ENCODE assay signal across 9 mouse cellular contexts in genomic region chr6:92269019-92269418, GRCm38 (mm10). TPM values are rescaled to one million over a fixed set of nuclear protein-coding genes. Genes with fewer than 3 reads are reported as not detected.
DNase-seq lines count a peak whose midpoint lies in the region; ATAC-seq and TF ChIP-seq lines count a peak whose summit lies in the region.
"Had no signal": no experiment of that assay in that cellular context is flagged by ENCODE, and none has a peak within 500 bp of the region (broad histone marks: within the 10 kb centered on the region; RNA-seq: fewer than 3 reads in every experiment).

No protein-coding gene starts in this region.

- no peaks in the 10 kb centered on the region for H3K36me3 ChIP-seq in CH12.LX (replicated peaks in 1 of 2; ENCODE audit: control insufficient read depth in 1 of 2, insufficient read depth in 1 of 2, low read length in 1 of 2)
- no peaks in the 10 kb centered on the region for H3K36me3 ChIP-seq in kidney, embryonic 15.5 days
- H3K36me3 ChIP-seq in liver, adult 2 months (ENCODE audit: control insufficient read depth, insufficient read depth, low read length) = no peaks in the 10 kb centered on the region
- H3K36me3 ChIP-seq: limb, embryonic 13.5 days had no signal

- TF ChIP-seq EP300 in CH12.LX (IDR thresholded peaks at IDR 0.05; ENCODE audit: low read length) = no peak

- peak; percentile 76 to 93 for TF ChIP-seq CTCF in CH12.LX (conservative IDR thresholded peaks at IDR 0.05 in 1 of 2, IDR thresholded peaks at IDR 0.05 in 1 of 2; ENCODE audit: low read depth in 2 of 2, low read length in 2 of 2)
- TF ChIP-seq CTCF in liver, adult 2 months (IDR thresholded peaks at IDR 0.05; ENCODE audit: low read depth, low read length) = peak; percentile 67; the same call in 1 of the 2 replicates

- in situ Hi-C loops in CH12.LX (cut with MboI; ENCODE audit: low pct_ligation_motif_present, low pct_unique_long_range_greater_than_20kb, low sequenced_read_pairs) = loop anchor here (5.0 kb wide), 1 partner anchor 47 kb away; no protein-coding TSS in a partner anchor

- no peak overlapping the region for H3K4me3 ChIP-seq in CH12.LX (replicated peaks in 1 of 3; ENCODE audit: low read depth in 2 of 3, low read length in 2 of 3, poor library complexity in 1 of 3)
- no peak overlapping the region for H3K4me3 ChIP-seq in kidney, embryonic 15.5 days (replicated peaks)
- no peak overlapping the region for H3K4me3 ChIP-seq in liver, adult 2 months (ENCODE audit: insufficient read depth, low read depth, low read length)
- H3K4me3 ChIP-seq: limb, embryonic 13.5 days had no signal

- H3K27me3 ChIP-seq in CH12.LX (replicated peaks) = peaks cover 73% of the 10 kb centered on the region
- no peaks in the 10 kb centered on the region for H3K27me3 ChIP-seq in kidney, embryonic 15.5 days
- H3K27me3 ChIP-seq in liver, adult 2 months (ENCODE audit: control insufficient read depth, insufficient read depth, low read length) = no peaks in the 10 kb centered on the region
- H3K27me3 ChIP-seq: limb, embryonic 13.5 days had no signal

- no peak overlapping the region for H3K4me2 ChIP-seq in CH12.LX (ENCODE audit: insufficient read depth, low read depth, poor library complexity, severe bottlenecking)
- no peak overlapping the region for H3K4me2 ChIP-seq in kidney, embryonic 15.5 days
- H3K4me2 ChIP-seq: limb, embryonic 13.5 days had no signal

- TF ChIP-seq POLR2A in CH12.LX (IDR thresholded peaks at IDR 0.05; ENCODE audit: low read depth, low read length) = no peak
- TF ChIP-seq POLR2A in liver, adult 2 months (IDR thresholded peaks at IDR 0.05; ENCODE audit: extremely low read depth, insufficient read depth, low read length) = no peak

- H3K9ac ChIP-seq in CH12.LX (ENCODE audit: insufficient read depth, low read depth) = no peak overlapping the region
- H3K9ac ChIP-seq in kidney, embryonic 15.5 days = no peak overlapping the region
- no peak overlapping the region for H3K9ac ChIP-seq in liver, adult 2 months (ENCODE audit: low read depth, low read length)
- H3K9ac ChIP-seq: limb, embryonic 13.5 days had no signal

- peak; percentile 92 for TF ChIP-seq RAD21 in CH12.LX (IDR thresholded peaks at IDR 0.05; ENCODE audit: low read depth, low read length)

- no peak overlapping the region for H3K27ac ChIP-seq in CH12.LX (ENCODE audit: insufficient read depth, low read depth)
- H3K27ac ChIP-seq in kidney, embryonic 15.5 days = no peak overlapping the region
- no peak overlapping the region for H3K27ac ChIP-seq in liver, adult 2 months (replicated peaks; ENCODE audit: insufficient read depth, low read depth, low read length)
- H3K27ac ChIP-seq: limb, embryonic 13.5 days had no signal

- H3K9me3 ChIP-seq in CH12.LX (replicated peaks; ENCODE audit: low read length) = no peaks in the 10 kb centered on the region
- H3K9me3 ChIP-seq in kidney, embryonic 15.5 days (replicated peaks) = no peaks in the 10 kb centered on the region
- H3K9me3 ChIP-seq: limb, embryonic 13.5 days had no signal

- dilution Hi-C loops in CH12.LX (cut with MboI; ENCODE audit: extremely low pct_ligation_motif_present, extremely low pct_unique_long_range_greater_than_20kb, low sequenced_read_pairs) = no loop called here

- peak; percentile 91 for ATAC-seq in common myeloid progenitor, adult 5-6 weeks (replicated peaks; ENCODE audit: low read depth, poor library complexity, severe bottlenecking)
- ATAC-seq in kidney, embryonic 15.5 days (replicated peaks; ENCODE audit: low FRiP score) = 0 out of 2 replicates have a peak, but pooled peaks have one; percentile 40

- no peaks in the 10 kb centered on the region for H3K79me2 ChIP-seq in CH12.LX (replicated peaks; ENCODE audit: control insufficient read depth, extremely low read depth, insufficient read depth, poor library complexity, severe bottlenecking)
- H3K79me2 ChIP-seq in liver, adult 2 months (ENCODE audit: control insufficient read depth, insufficient read depth, low read length) = no peaks in the 10 kb centered on the region

- WGBS in kidney, embryonic 15.5 days = 11% methylated on average over 4 of the region's 4 CpGs
- WGBS in liver, adult 2 months = 5% methylated on average over 4 of the region's 4 CpGs

- H3K4me1 ChIP-seq in CH12.LX (ENCODE audit: control insufficient read depth in 1 of 2, insufficient read depth in 2 of 2) = no peaks in the 10 kb centered on the region
- no peaks in the 10 kb centered on the region for H3K4me1 ChIP-seq in kidney, embryonic 15.5 days
- no peaks in the 10 kb centered on the region for H3K4me1 ChIP-seq in liver, adult 2 months (ENCODE audit: control insufficient read depth, insufficient read depth, low read length)
- H3K4me1 ChIP-seq: limb, embryonic 13.5 days had no signal

- DNase-seq in CH12.LX (ENCODE audit: extremely low read depth) = peak; percentile 74
- DNase-seq in adrenal gland, adult (ENCODE audit: inconsistent age in 2 of 2, low spot score in 1 of 2) = peak; percentile 60 to 90
- DNase-seq in gastrocnemius, postnatal 25 days = peak; percentile 19
- DNase-seq in liver, adult 2 months (ENCODE audit: extremely low read depth, low read depth, low spot score) = peak; percentile 57
- DNase-seq in ovary, postnatal 36 days (ENCODE audit: low spot score) = peak; percentile 63
- peak; percentile 40 for DNase-seq in urinary bladder, adult 2 months (ENCODE audit: low spot score)

TF ChIP-seq in CH12.LX, 34 proteins besides CTCF, POLR2A, EP300 and RAD21:
- TF ChIP-seq MAZ (IDR thresholded peaks at IDR 0.05; ENCODE audit: low read depth, low read length) (no peak), JUND (conservative IDR thresholded peaks at IDR 0.05; ENCODE audit: low read depth, low read length) (no peak), MEF2A (IDR thresholded peaks at IDR 0.05; ENCODE audit: borderline replicate concordance, low read depth, low read length) (no peak), ZC3H11A (IDR thresholded peaks at IDR 0.05; ENCODE audit: low read depth, low read length) (peak; percentile 70), ZMIZ1 (IDR thresholded peaks at IDR 0.05; ENCODE audit: low read depth, low read length) (no peak), SMC3 (IDR thresholded peaks at IDR 0.05; ENCODE audit: low read depth, low read length) (peak; percentile 94), NELFE (IDR thresholded peaks at IDR 0.05; ENCODE audit: low read depth, low read length) (no peak), IRF4 (IDR thresholded peaks at IDR 0.05; ENCODE audit: low read depth, low read length) (no peak; the same call in 1 of the 2 replicates), USF2 (conservative IDR thresholded peaks at IDR 0.05; ENCODE audit: low read depth, low read length) (no peak), BHLHE40 (IDR thresholded peaks at IDR 0.05; ENCODE audit: low read depth, low read length) (no peak), MAX (IDR thresholded peaks at IDR 0.05; ENCODE audit: low read length) (no peak)
TF ChIP-seq in CH12.LX: peak in this region for 2.

RNA-seq across cellular contexts. Expression of gene Trh, which starts 24.6 kb away (rescaled TPM):
- total RNA-seq in CH12.LX (2012; rRNA removed) (not detected in 2 replicates), CH12.LX (2014; rRNA removed) (not detected in 2 replicates)
- not detected in 2 replicates for polyA plus RNA-seq in CH12.LX (2012; ENCODE audit: insufficient read length, low read depth)
- total RNA-seq in common myeloid progenitor, adult 5-6 weeks (2017) = 0.09 TPM in 1 of 2 replicates, not detected in the other
- not detected for total RNA-seq in gastrocnemius, postnatal 25 days (2021)
- 5.0 and 6.7 TPM in 2 replicates for polyA plus RNA-seq in kidney, embryonic 15.5 days (2015; fragmentation: Nextera tagmentation; extraction: Ambion mirVana)
- not detected in 2 replicates for total RNA-seq in liver, adult 2 months (2014; rRNA removed)
- polyA plus RNA-seq in liver, adult 2 months (2012; rRNA removed) = not detected in 2 replicates
- polyA plus RNA-seq in urinary bladder, adult 2 months (2012; rRNA removed) = 0.09 and 0.22 TPM in 2 replicates
- polyA plus RNA-seq: limb, embryonic 13.5 days had no signal

RNA-seq across cellular contexts. Expression of gene Rbsn, which starts 54.3 kb away (rescaled TPM):
- total RNA-seq in CH12.LX (2012; rRNA removed) = 11.5 and 11.7 TPM in 2 replicates
- total RNA-seq in CH12.LX (2014; rRNA removed) = 10.4 and 12.6 TPM in 2 replicates
- 11.8 and 12.3 TPM in 2 replicates for polyA plus RNA-seq in CH12.LX (2012; ENCODE audit: insufficient read length, low read depth)
- total RNA-seq in common myeloid progenitor, adult 5-6 weeks (2017) = 17.9 and 18.5 TPM in 2 replicates
- 10 to 100 TPM; 10.0 to 12.4 TPM for total RNA-seq in gastrocnemius, postnatal 25 days (2021)
- polyA plus RNA-seq in kidney, embryonic 15.5 days (2015; fragmentation: Nextera tagmentation; extraction: Ambion mirVana) = 23.8 and 27.0 TPM in 2 replicates
- 6.1 and 6.7 TPM in 2 replicates for total RNA-seq in liver, adult 2 months (2014; rRNA removed)
- 3.9 and 4.1 TPM in 2 replicates for polyA plus RNA-seq in liver, adult 2 months (2012; rRNA removed)
- polyA plus RNA-seq in urinary bladder, adult 2 months (2012; rRNA removed) = 11.5 and 13.9 TPM in 2 replicates

Comparison
In these comparisons a context has a peak if more than half of its experiments do, and no peak if none do; other contexts are left out.
1. DNase-seq: peak in every context shown above with its lines; median percentile 75 in adrenal gland, adult; 74 in CH12.LX; 63 in ovary, postnatal 36 days; 57 in liver, adult 2 months; 40 in urinary bladder, adult 2 months; 19 in gastrocnemius, postnatal 25 days.